Mouse (Mus musculus) MEL-GATA-1-ER (cell line): Measurements from ENCODE around the gene Fbxo42.

Experiments
- DNase-seq: peaks from one replicate; pipeline ENCODE4 v3.0.0-alpha.2; 2012; ENCODE audit warnings: low read depth; ENCODE audit errors: extremely low read depth

The Fbxo42 gene

DNA sequence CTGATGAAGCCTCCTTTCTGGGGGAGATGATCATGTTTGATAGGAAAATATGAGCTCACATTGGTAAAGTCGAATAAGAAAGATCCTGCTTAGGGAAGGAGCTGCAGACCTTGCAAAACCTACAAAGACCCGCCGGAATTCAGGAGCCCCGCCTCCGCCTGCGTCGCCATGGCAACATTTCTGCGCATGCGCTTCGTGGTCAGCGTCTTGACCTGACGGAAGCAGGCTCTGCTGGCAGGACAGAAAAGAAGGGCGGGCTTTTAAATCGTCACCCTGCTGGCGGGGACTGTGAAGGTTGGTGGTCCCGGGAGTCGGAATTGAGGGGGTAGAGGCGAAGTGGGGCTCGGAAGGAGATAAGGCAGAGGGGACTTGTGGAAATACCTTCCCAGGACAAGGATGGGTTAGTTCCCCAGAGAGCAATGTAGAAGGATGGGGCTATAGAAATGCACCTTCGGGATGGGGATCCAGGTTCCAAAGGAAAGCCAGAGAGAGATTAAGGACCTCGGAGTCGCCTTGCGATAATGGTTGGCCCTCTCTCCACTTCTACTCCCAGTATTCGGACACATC is 66.1 kb downstream of the Fbxo42 start, which contains the start of gene Rsg1:
Gene Rsg1 (plus strand): TSS at position 187 of the 567 bp plus-strand sequence.
- DNase-seq = peak; percentile 77

DNA sequence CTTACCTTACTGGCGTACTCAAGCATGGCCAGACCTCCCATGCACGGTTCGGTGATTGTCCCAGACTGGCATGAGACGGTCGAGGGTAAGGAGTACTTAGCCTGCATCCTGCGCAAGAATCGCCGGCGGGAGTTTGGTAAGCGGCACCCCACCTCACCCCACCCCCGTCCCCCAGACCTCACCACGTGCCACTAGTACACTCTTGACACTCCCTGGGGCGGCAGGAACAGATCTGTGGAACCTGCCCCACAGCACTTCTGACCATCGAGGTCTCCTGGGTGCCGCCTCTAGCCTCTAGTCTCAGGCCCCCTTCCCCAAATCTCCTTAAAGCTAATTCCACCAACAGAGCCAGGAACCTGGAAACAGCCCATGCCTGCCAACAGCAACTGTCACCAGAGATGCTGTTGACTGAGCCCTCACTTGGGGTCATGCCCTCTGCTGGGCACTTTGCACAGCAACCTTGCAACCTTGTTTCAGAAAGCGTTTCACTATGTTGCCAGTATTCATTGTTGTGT is 66.7 kb downstream of the Fbxo42 start:
- DNase-seq = peak; percentile 33

DNA sequence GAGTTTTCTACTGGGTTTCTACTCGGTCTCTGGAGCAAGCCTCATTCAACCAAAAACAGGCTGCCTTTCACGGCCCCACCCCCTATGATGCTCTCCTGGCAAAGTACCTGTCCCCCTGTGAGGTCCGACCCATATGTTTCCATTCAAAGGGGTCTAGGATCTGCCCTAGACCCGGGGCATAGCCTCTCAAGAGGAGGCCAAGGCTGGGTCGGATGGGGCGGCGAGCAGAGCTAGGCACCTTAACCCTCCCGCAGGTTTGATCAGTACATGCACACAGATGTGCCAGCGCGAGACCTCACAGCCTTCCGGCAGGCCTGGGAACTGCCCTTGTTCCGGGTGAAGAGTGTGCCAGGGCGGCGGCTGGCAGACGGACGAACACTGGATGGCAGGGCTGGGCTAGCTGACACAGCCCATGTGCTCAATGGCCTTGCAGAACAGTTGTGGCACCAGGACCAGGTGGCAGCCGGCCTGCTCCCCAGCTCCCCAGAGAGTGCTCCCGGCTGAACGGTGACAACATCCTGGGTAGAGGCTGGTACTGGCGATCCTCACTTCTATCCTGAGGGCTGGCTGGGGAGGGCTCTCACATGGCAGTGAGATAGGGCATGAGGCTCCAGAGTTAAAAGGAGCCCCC is 72.0 kb downstream of the Fbxo42 start:
- no peak for DNase-seq

DNA sequence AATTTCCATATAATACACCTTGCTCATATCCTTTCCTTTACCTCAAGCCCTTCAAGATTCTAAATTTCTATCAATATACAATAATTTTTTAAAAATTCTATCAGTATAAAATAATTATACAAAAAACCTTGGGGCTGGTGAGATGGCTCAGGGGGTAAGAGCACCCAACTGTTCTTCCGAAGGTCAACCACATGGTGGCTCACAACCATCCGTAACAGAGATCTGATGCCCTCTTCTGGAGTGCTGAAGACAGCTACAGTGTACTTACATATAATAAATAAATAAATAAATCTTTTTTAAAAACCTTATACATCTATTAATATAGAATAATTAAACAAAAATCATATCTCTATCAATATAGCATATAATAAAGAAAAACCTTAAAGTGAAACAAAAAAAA is 74.1 kb downstream of the Fbxo42 start:
- DNase-seq = no peak

DNA sequence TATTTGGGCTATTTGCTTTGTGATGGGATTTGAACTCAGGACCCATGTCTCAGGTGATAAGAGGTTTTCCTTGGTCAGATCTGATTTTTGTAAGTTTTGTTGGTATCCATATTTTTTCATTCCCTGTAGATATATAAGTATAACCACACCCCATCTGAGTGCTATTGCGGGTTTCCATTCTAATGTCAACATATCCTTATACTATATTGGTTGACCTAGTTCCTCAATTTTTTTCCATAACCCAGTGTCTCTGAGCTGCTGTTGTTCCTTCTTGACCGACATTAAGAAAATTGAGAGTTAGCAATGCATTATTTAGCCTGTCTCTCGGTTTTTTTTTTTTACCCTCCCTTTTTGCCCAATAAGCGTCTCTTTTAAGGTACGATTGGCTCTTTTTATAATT is 75.0 kb downstream of the Fbxo42 start:
- DNase-seq = no peak

DNA sequence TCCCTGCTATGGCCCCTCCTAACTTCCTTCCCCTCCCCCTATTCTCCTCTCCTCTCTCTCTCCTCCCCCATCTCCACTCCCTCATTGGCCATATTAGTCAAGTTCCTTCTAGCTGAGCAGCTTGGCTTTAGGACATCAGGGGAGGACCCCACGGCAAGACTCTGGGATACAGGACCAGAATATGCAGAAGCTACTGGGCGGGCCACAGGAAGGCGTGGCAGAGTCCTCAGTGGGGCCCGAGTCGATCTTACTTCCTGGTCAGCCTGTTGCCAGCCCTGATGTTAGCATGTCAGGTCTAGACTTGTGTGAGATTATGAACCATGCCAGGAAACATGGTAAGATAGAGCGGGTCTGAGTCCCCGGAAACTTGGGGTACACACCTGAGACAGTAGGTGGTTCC is 81.0 kb downstream of the Fbxo42 start:
- no peak for DNase-seq

DNA sequence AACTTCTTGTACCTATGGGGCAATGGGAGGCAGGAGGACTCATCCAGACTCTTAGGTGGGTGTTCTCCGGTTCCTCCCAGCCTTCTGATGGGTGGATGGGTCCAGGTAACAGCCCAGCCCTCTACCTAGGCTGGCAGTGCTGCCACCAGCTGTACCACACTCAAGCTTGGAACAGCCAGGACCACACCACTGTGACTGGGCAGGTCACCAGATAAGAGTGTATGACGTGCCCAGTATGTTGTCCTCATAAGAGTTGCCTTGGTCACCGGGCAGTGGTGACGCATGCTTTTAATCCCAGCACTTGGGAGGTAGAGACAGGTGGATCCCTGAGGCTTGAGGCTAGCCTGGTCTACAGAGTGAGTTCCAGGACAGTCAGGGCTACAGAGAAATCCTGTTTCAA is 85.5 kb downstream of the Fbxo42 start:
- DNase-seq = no peak

DNA sequence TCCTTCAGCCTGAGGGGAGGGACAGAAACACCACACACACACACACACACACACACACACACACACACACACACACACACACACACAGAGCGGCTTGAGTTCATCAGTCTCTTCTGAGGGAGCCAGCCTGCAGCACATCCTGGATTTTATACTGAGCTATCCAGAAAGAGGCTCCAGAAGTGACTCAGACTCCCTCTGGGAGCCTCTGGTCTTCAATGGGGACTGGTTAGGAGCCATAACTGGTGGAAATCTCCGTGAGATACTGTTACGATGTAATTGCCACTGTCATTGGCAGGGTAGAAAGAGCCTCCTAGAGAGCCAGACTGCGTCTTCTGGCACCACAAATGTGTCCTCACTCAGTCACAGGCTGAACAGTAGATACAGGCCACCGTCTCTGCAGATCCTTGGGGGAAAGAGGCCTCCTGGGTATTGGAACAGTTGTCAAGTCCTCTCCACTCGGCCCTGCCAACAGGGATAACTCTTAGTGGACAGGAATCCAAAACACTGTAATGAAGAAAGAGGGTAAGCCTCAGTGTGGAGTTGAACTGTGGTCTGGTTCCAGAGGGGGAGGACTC is 87.9 kb downstream of the Fbxo42 start:
- no peak for DNase-seq

DNA sequence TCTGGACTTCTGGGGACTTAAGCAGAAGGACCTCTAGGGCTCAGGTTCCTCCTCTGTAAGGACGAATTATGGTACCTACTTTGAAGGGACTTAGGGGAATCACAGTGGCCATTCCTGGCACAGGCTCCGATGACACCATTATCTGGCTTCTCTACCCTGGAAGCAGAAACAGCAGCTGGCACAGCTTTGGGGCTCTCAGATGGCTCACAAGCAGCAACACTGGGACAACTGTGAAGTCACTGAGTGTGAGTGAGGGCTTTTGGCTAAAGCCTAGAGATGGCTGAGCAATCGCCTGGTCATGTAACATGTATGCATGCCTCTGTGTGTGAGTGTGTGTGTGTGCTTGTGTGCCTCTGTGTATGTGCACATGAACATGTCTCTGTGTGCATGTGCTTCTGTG is 89.1 kb downstream of the Fbxo42 start:
- DNase-seq = no peak

DNA sequence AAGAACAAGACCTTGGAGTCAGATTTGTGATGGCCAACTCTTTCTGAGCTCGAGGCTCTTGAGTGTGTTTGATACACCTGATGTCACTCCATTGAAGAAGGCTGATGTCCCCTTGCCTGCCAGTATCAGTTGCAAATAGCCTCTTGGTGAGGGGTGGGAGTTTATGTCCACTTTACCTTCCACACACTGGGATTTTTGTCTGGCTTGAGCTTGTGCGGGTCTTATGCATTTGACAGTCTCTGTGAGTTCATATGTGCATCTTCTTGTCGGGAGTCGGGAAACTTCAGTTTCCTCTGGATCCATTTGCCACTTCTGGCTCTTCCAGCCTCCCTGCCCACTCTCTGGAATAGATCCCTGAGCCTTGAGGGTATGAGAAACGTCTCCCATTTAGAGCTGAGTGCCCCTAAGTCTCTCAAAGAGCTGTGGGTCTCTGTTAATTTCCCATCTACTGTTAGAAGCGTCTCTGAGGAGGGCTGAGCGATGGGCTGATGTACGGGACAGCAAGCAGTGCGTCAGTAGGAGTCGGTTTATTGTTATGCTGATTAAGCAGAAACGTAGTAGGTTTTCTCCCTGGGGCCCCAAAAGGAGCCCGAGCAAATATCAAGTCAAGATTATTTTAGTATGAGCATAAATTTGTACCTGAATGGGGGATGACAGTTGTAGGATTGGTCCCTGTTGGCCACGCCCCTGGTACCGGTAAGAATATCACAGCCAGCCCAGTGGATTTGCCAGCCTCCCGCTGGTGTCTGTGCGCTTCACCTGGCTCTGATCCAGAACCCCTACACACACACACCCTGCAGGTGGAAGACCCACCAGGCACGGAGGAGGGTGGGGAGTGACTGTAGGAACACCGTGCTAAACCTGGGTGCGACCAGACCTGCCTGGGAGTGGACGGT is 91.0 kb downstream of the Fbxo42 start:
- DNase-seq = no peak

DNA sequence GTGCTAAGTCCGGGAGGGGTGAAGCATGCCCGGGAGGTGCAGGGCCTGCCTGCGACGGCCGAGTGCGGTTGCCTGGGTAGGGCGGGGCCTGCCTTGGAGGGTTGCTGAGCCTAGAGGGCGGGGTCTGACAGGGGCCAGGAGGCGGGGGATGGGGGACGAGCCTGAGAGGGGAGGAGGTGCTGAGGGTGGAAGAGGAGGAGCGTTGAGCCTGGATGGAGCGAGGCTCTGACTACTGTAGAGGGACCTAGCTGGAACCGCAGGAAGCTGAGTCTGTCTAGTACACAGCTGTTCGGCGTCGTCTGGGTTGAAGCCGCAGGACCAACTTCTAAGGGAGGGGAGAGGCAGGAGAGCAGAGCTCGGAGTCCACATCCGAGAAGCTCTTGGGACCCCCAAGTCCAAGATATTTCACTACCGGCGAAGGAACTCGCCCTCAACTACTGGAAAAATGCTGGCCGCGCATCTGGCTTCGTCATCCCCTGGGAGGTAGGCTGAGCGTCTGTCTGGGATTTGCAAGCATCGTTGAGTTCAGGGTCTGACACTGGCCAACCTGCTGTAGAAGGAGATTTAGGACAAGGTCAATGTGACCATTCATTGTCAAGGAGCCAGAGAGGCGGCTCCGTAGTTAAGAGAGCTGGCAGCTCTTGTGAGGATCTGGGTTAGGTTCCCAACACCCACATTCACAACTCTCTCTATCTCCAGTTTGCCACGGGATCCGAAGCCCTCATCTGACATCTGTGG is 91.8 kb downstream of the Fbxo42 start, which contains the start of gene Arhgef19:
Gene Arhgef19 (plus strand): TSS at position 112 of the 738 bp plus-strand sequence.
- peak; percentile 88 for DNase-seq

DNA sequence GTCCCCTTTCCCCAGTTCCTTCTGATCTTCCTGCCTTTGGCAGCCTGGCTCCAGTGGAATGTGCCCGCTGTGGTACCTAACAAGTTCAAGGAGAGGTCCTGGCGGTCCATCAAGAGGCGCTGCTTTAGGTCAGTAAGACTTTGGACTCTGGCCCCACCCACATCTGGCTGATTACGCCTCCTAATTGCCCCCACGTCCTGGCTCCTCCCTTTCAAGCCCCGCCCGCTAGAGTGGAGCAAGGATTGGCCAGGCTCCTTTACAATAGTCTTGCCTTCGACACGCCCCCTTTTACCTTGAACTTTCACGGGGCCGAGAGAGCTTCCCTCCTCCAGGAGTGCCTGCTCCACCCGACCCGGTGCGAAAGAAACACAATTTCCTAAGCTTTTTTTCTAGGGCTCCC is 92.9 kb downstream of the Fbxo42 start:
- peak; percentile 69 for DNase-seq

DNA sequence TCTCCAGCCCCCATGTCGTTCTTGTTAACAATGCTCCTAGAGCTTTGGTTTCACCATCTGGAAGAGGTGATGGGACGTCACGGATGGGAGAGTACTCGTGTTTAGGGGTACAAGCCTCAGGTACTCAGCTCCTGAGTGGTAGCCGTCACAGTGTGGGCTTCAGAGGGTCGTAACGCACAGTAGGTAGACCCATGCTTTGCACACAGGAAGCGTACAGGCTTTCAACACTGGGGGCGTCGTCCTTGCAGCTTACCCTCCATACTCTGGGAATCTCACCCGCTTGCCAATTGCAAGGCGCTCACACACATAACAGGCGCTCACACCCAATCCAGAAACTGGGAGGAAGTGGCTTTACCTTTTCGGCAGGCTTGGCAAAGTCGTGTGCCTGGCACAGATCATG is 94.1 kb downstream of the Fbxo42 start:
- DNase-seq = no peak

DNA sequence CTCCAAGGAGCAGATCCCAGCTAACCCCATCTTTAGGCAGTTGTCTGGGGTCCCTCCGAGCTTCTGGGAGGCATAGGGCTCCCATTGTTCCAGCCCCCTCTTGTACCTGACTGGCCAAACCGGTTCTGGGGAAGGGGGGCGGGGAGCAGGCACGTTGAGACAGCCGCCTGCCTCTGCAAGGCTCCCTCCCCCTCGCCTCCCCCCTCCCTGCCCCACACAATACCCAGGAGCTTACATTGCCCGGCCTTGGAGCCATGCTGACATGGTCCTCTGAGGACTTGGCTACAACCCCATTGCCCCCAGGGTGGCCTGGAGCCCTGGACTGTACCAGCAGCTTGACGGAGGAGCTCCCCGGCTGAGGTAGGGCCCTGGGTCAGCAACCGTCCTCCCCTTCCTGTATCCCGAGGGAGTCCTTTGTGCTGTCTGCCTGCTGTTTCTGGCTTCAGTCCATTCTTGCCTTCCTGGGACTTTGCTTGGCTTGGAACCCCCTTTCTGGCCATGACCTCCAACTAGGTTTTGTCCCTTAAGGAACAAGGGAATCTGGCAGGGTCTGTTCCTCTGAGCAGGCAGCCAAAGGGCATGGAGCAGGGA is 95.0 kb downstream of the Fbxo42 start:
- no peak for DNase-seq

DNA sequence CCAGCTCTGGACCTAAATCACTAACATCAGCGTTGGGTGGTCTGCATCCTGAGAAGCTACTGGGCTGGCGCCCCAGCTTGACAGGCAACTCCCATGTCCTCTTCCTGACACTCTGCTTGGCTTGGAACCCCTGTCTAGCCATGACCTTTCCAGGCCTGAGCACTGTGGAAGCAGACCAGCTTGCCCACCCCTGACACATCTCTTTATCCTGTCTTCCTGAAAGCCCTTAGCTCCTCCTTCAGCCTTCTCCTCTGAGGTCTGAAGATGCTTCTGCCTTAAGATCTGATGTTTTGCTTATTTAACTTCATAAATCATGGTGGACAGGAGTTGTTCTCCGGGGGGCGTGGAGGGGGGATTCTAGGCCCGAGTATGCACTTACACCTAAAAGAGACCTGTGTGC is 95.9 kb downstream of the Fbxo42 start:
- DNase-seq = no peak

DNA sequence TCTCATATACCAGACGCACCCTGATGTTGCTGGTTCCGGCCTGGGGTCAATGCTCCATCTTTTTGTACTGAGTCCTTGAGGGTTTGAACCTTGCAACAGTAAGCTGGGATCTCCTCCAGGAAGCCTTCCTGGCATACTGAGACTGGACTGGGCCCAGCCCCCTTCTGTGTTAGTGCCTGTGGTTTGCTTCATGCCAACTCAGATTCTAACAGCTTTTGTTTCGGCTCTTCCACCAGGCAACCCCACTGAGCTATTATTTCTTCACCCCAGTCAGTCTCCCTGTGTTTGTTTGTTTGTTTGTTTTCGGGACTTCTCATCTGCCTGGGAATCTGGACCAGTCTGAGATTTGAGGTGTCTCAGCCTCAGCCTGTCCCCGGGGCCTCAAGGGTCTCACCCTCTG is 96.7 kb downstream of the Fbxo42 start:
- no peak for DNase-seq

DNA sequence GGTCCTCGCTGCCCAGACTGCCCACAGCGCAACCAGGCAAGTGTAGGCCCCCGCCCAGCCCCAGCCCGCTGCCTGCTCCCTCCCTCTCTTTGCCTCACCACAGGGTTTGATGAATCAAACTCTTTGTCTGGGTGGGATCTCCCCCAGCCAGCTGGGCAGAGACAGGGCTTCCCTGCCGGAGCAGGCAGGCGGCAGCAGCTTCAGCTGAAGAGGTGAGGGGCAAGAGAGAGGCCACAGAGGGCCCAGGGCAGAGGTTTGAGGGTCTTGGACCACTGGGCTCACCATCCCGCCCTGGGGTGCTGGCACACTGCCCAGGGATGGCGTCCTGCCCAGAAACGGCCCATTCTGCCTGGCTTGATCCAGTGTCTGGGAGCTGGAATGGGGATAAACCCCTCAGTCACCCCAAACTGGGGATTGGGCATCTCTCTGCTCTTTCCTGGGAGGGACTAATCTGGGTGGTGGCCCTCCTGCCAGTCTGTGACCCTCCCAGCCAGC is 97.3 kb downstream of the Fbxo42 start:
- DNase-seq = no peak

DNA sequence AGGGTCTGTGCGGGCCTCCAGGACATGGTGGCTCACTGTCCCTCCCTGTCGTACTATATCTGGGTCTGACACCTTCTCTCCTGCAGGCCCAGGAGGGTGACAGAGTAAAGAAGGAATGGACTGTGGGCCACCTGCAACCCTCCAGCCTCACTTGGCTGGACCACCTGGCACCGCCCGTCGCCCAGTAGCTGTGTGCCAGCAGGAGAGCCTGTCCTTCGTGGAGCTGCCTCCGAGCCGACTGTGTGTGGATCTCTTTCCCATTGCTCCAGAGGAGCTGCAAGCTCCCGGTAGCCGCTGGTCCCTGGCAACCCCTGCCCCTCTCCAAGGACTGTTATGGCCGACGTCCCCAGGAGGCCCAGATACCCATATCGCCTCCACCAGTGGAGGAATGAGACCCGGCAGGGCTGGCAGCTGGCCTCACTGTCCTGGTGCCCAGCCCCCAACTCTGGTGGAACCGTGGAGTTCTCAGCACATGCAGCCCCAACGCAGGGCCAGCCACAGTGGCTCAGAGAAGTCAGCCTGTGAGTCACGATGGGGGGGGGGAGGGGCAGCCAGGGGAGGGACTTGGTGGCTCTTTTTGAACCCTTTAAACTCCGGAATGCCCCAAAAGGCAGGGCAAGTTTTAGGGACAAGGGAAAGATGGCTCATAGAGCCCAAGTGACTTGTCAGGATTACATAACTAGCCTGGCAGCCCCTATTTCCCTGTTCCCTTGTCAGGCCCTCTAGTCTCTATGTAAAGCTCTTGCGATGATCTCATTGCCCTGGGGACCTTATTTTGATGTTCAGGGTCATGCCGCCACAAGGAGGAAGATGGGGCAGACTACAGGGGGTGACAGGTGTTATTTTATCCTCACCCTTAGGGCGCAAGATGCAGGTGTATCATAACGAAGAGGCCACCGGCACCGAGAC is 98.6 kb downstream of the Fbxo42 start:
- no peak for DNase-seq

DNA sequence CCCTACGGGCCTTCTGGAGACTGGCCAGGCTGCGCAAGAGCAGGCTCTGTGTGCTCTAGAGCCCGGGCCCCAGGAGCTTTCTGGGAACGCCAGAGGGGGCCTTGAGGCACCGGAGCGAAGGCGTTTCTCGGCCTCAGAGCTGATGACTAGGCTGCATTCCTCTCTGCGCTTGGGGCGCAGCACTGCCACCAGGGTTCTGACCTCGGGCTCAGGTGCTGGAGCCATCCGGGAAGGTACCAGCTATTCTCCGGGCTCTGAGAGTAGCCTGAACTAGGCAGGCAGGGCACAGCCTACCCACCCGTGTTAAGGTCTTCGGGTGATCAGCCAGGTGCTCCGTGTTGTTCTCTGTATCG is 99.3 kb downstream of the Fbxo42 start:
- DNase-seq = no peak
